Mouse (Mus musculus) T-helper 2 cell (primary cell): ENCODE measurements at regions not wholly inside any gene's neighbourhood (a gene's known extent, or its start where the extent isn't known, plus 50 kb on each side); places are given as distances from the start of the nearest gene placed in this dataset.

Experiments used
- in situ Hi-C: fragments of 300-600 bp; cut with MboI, MseI; formaldehyde crosslinking; loops from one replicate; pipeline ENCODE4 v1.15.1; 2025; ENCODE audit warnings: high pct_unique_total_duplicates

GRCm38 (mm10) chr11:9739098-9739497 lies 547.4 kb downstream of the Abca13 start:
- in situ Hi-C loops = no loop called here

GRCm38 (mm10) chr11:9780240-9780901 lies 588.6 kb downstream of the Abca13 start:
- in situ Hi-C loops = no loop called here

GRCm38 (mm10) chr11:9793175-9793828 lies 601.6 kb downstream of the Abca13 start:
- in situ Hi-C loops = no loop called here

GRCm38 (mm10) chr11:9839636-9840035 lies 647.9 kb downstream of the Abca13 start:
- in situ Hi-C loops = loop anchor here (5.0 kb wide), 1 partner anchor 62 kb away; no protein-coding TSS in a partner anchor

GRCm38 (mm10) chr11:9868454-9869130 lies 676.9 kb downstream of the Abca13 start:
- in situ Hi-C loops = no loop called here
